Mouse (Mus musculus): Measurements from ENCODE around the gene Plcl1. TPM values are rescaled to one million over a fixed set of nuclear protein-coding genes. Genes with fewer than 3 reads are reported as not detected.
"Not testable (repeated sequence)": the region's sequence is repeated elsewhere in the genome, so short reads cannot be mapped to it uniquely, and the experiment has no call there.

Plcl1 gene
- polyA plus RNA-seq, 1 experiment from 2014 or later, result 1.6 TPM

DNA sequence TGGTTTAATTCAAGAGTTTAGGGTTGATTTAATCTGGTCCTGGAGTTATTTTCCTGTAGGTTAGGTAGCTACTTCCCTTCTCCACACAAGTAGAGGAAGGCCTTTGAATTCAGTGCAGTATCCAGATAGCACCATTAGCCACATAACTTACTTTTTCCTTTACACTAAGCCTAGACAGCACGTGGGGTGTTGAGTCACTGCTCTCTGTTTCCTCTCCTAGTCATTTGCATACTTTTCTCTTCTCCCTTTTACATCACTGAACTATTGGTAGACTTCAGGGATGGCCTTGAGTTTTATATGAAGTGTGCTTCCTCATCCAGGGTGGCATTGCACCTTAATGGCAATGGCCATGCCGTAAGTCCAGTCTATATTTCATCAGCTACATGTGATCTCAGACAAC, 82.5 kb downstream of the Plcl1 start:
- H3K4me1 ChIP-seq, result 0 out of 2 replicates have a peak, but pooled peaks cover 3% of the 10 kb centered on the region
- no peak for ATAC-seq (ENCODE audit: insufficient number of reproducible peaks, insufficient read depth, low FRiP score, low TSS enrichment, low read depth)
- no peaks in the 10 kb centered on the region for H3K36me3 ChIP-seq
- no peak overlapping the region for H3K4me3 ChIP-seq
- no peak overlapping the region for H3K9ac ChIP-seq
- no peak overlapping the region for H3K4me2 ChIP-seq
- H3K27me3 ChIP-seq, result no peaks in the 10 kb centered on the region
- WGBS, result 87% methylated on average over 2 of the region's 2 CpGs
- H3K9me3 ChIP-seq, result no peaks in the 10 kb centered on the region
- no peak overlapping the region for H3K27ac ChIP-seq

- Histone ChIP-seq H3K9ac (no peak overlapping the region), H3K27ac (no peak overlapping the region), H3K4me3 (no peak overlapping the region), H3K27me3 (no peaks in the 10 kb centered on the region), H3K4me1 (0 out of 2 replicates have a peak, but pooled peaks cover 3% of the 10 kb centered on the region), H3K9me3 (no peaks in the 10 kb centered on the region), H3K4me2 (no peak overlapping the region), H3K36me3 (no peaks in the 10 kb centered on the region)
- no peak for ATAC-seq (ENCODE audit: insufficient number of reproducible peaks, insufficient read depth, low FRiP score, low TSS enrichment, low read depth)
- WGBS, result 53% methylated on average over 6 of the region's 6 CpGs
Measured at GRCm38 (mm10) chr1:55489355-55489754, 83.6 kb downstream of the Plcl1 start.

- Histone ChIP-seq H3K27ac (no peak overlapping the region), H3K4me1 (no peaks in the 10 kb centered on the region), H3K9ac (no peak overlapping the region), H3K4me3 (no peak overlapping the region), H3K4me2 (no peak overlapping the region), H3K27me3 (no peaks in the 10 kb centered on the region), H3K9me3 (no peaks in the 10 kb centered on the region), H3K36me3 (no peaks in the 10 kb centered on the region)
- WGBS, result 58% methylated on average over 1 of the region's 1 CpGs
- no peak for ATAC-seq (ENCODE audit: insufficient number of reproducible peaks, insufficient read depth, low FRiP score, low TSS enrichment, low read depth)
Measured at GRCm38 (mm10) chr1:55499872-55500271, 94.2 kb downstream of the Plcl1 start.

DNA sequence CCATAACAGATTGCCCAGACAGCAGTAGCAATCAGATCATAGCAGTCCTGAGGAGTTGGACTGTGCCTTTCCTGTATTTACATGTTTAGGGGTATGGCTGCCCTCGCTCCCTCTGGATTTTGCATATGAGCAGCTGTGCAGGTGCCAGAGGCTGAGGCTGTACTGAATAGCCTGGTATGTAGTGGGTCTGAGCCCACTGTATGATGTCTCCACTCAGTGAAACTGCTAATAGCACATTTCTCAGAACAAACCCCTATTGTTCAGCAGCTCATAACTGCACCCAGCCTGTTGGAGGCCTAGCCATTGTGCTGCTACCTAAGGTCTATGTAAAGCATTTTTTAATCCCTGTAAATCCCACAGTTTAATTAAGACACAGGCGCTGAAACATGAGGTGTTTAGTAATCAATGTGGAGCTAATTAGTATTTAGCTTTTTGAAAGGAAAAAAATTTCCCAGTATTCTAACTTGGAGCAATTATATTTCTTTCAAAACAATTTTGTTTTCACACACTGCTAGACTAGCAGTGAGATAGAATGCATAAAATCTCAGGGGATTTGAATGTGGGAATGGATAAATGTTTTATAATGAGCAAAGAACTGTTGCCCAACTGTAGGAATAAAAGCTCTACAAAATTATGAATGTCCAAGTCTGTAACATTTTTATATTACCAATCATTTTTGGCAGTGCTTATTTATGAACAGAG, 95.4 kb downstream of the Plcl1 start:
- Histone ChIP-seq H3K27me3 (no peaks in the 10 kb centered on the region), H3K4me2 (no peak overlapping the region), H3K9ac (no peak overlapping the region), H3K9me3 (no peaks in the 10 kb centered on the region), H3K36me3 (no peaks in the 10 kb centered on the region), H3K27ac (no peak overlapping the region), H3K4me1 (no peaks in the 10 kb centered on the region), H3K4me3 (no peak overlapping the region)
- WGBS, result 65% methylated on average over 2 of the region's 2 CpGs
- no peak for ATAC-seq (ENCODE audit: insufficient number of reproducible peaks, insufficient read depth, low FRiP score, low TSS enrichment, low read depth)

GRCm38 (mm10) chr1:55505811-55506210, 100.1 kb downstream of the Plcl1 start:
- no peak overlapping the region for H3K9ac ChIP-seq
- no peaks in the 10 kb centered on the region for H3K36me3 ChIP-seq
- H3K4me2 ChIP-seq, result no peak overlapping the region
- ATAC-seq (ENCODE audit: insufficient number of reproducible peaks, insufficient read depth, low FRiP score, low TSS enrichment, low read depth), result no peak
- H3K27ac ChIP-seq, result no peak overlapping the region
- H3K4me3 ChIP-seq, result no peak overlapping the region
- 83% methylated on average over 4 of the region's 4 CpGs for WGBS
- no peaks in the 10 kb centered on the region for H3K9me3 ChIP-seq
- H3K4me1 ChIP-seq, result no peaks in the 10 kb centered on the region
- H3K27me3 ChIP-seq, result no peaks in the 10 kb centered on the region

DNA sequence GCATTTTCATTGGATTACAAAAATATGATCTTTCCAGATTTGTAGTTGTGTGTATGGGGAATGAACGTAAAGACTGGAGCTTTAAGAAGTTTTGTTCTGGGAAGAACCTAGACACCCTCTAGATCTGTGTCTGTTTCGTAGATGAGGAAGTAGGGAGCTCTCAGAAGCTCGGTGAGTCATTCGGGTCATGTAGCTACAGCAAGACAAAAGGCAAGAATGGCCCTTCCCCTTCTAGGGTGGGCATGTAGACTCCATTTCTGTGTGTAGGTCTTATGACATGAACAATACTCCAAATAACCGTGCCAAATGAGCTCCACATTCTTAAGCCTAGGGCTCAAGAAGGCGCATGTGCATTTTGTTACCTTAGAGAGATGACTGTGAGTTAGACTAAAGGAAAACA, 101.3 kb downstream of the Plcl1 start:
- 59% methylated on average over 6 of the region's 6 CpGs for WGBS

GRCm38 (mm10) chr1:55509587-55509986, 103.9 kb downstream of the Plcl1 start:
- 92% methylated on average over 1 of the region's 1 CpGs for WGBS
- ATAC-seq (ENCODE audit: insufficient number of reproducible peaks, insufficient read depth, low FRiP score, low TSS enrichment, low read depth), result no peak

More for the DNA sequence above, 101.3 kb downstream of the Plcl1 start:
- no peaks in the 10 kb centered on the region for H3K36me3 ChIP-seq
- no peaks in the 10 kb centered on the region for H3K27me3 ChIP-seq
- no peak overlapping the region for H3K4me3 ChIP-seq
- H3K9me3 ChIP-seq, result no peaks in the 10 kb centered on the region
- H3K4me1 ChIP-seq, result no peaks in the 10 kb centered on the region
- H3K4me2 ChIP-seq, result no peak overlapping the region
- H3K27ac ChIP-seq, result no peak overlapping the region
- ATAC-seq (ENCODE audit: insufficient number of reproducible peaks, insufficient read depth, low FRiP score, low TSS enrichment, low read depth), result no peak
- no peak overlapping the region for H3K9ac ChIP-seq

GRCm38 (mm10) chr1:55512165-55512564, 106.4 kb downstream of the Plcl1 start:
- Histone ChIP-seq H3K4me3 (no peak overlapping the region), H3K27ac (no peak overlapping the region), H3K9me3 (no peaks in the 10 kb centered on the region), H3K9ac (no peak overlapping the region), H3K4me1 (no peaks in the 10 kb centered on the region), H3K27me3 (no peaks in the 10 kb centered on the region), H3K4me2 (no peak overlapping the region), H3K36me3 (no peaks in the 10 kb centered on the region)
- ATAC-seq (ENCODE audit: insufficient number of reproducible peaks, insufficient read depth, low FRiP score, low TSS enrichment, low read depth), result no peak
- WGBS, result 60% methylated on average over 3 of the region's 3 CpGs

More at GRCm38 (mm10) chr1:55509587-55509986, 103.9 kb downstream of the Plcl1 start:
- Histone ChIP-seq H3K27me3 (no peaks in the 10 kb centered on the region), H3K27ac (no peak overlapping the region), H3K36me3 (no peaks in the 10 kb centered on the region), H3K4me1 (no peaks in the 10 kb centered on the region), H3K9me3 (no peaks in the 10 kb centered on the region), H3K9ac (no peak overlapping the region), H3K4me2 (no peak overlapping the region), H3K4me3 (no peak overlapping the region)

- not testable (repeated sequence) for H3K4me3 ChIP-seq; H3K4me1 ChIP-seq; H3K9ac ChIP-seq; H3K27ac ChIP-seq; H3K9me3 ChIP-seq; H3K4me2 ChIP-seq; H3K27me3 ChIP-seq; ATAC-seq (ENCODE audit: insufficient number of reproducible peaks, insufficient read depth, low FRiP score, low TSS enrichment, low read depth); H3K36me3 ChIP-seq
- 100% methylated on average over 1 of the region's 2 CpGs for WGBS
Measured at GRCm38 (mm10) chr1:55512799-55513198, 107.1 kb downstream of the Plcl1 start.

GRCm38 (mm10) chr1:55517182-55517581, 111.5 kb downstream of the Plcl1 start:
- H3K36me3 ChIP-seq, result no peaks in the 10 kb centered on the region
- no peak overlapping the region for H3K9ac ChIP-seq
- no peak overlapping the region for H3K4me3 ChIP-seq
- H3K4me2 ChIP-seq, result no peak overlapping the region
- no peaks in the 10 kb centered on the region for H3K9me3 ChIP-seq
- ATAC-seq (ENCODE audit: insufficient number of reproducible peaks, insufficient read depth, low FRiP score, low TSS enrichment, low read depth), result no peak
- no peaks in the 10 kb centered on the region for H3K4me1 ChIP-seq
- no peaks in the 10 kb centered on the region for H3K27me3 ChIP-seq
- no peak overlapping the region for H3K27ac ChIP-seq

GRCm38 (mm10) chr1:55523966-55524365, 118.2 kb downstream of the Plcl1 start:
- no peaks in the 10 kb centered on the region for H3K36me3 ChIP-seq
- no peak overlapping the region for H3K4me2 ChIP-seq
- 69% methylated on average over 1 of the region's 1 CpGs for WGBS
- no peaks in the 10 kb centered on the region for H3K9me3 ChIP-seq
- ATAC-seq (ENCODE audit: insufficient number of reproducible peaks, insufficient read depth, low FRiP score, low TSS enrichment, low read depth), result no peak
- H3K4me1 ChIP-seq, result peaks cover 4% of the 10 kb centered on the region
- H3K27me3 ChIP-seq, result no peaks in the 10 kb centered on the region
- no peak overlapping the region for H3K4me3 ChIP-seq
- no peak overlapping the region for H3K27ac ChIP-seq
- H3K9ac ChIP-seq, result no peak overlapping the region

DNA sequence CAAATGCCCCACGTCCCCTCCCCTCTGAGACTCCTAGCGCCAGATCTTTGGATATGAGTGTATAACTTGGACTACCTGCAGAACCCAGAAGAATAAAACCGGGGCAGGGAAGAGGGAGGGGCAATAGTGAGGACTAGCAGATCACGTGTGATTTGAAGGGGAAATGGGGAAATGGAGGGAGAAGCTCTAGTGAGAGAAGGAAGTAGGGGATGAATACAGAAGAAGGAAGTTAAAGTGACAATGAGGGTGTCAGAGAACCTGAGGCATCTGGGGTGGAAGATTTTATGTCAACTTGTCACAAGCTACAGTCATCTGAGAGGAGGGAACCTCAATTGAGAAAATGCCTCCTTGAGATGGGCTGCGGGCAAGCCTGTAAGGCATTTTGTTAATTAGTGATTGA, 119.4 kb downstream of the Plcl1 start:
- Histone ChIP-seq H3K27ac (no peak overlapping the region), H3K27me3 (no peaks in the 10 kb centered on the region), H3K4me3 (no peak overlapping the region), H3K36me3 (no peaks in the 10 kb centered on the region), H3K4me1 (peaks cover 12% of the 10 kb centered on the region), H3K9me3 (no peaks in the 10 kb centered on the region), H3K4me2 (no peak overlapping the region), H3K9ac (no peak overlapping the region)
- no peak for ATAC-seq (ENCODE audit: insufficient number of reproducible peaks, insufficient read depth, low FRiP score, low TSS enrichment, low read depth)
- WGBS, result 71% methylated on average over 5 of the region's 5 CpGs
